8 mouse cellular contexts compared by ENCODE assay signal in the genomic region with DNA sequence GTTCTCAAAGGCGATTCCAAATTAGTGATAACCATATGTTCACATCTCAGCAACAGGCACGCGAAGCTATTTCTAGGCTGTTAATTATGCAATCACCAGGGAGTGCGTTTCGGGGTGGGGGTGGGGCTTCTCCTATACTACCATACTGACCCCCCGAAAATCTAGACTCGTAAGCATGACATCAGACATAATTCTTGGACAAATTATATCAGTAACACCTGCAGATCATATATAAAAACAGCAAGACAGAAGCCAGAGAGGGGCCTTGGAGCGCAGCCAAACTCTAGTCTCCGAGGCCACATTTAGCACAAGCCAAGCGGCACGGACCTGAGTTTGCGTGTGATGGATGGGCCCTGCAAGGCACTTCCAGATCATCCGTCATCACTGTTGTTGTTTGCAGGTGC.
DNase-seq lines count a peak whose midpoint lies in the region; ATAC-seq lines count a peak whose summit lies in the region.

No protein-coding gene starts in this region.

- no peak overlapping the region for H3K9ac ChIP-seq in embryonic facial prominence, embryonic 14.5 days (ENCODE audit: low read depth, low read length)
- no peak overlapping the region for H3K9ac ChIP-seq in heart, embryonic 15.5 days

- peak; percentile 84 for DNase-seq in embryonic facial prominence, embryonic 14.5 days (ENCODE audit: low spot score)
- DNase-seq in embryonic facial prominence, embryonic 10.5 days (ENCODE audit: low spot score), result no peak
- DNase-seq in testis, postnatal 10 days (ENCODE audit: low spot score), result peak; percentile 49
- DNase-seq in testis, postnatal 14 days (ENCODE audit: low spot score), result no peak
- DNase-seq in layer of hippocampus, postnatal 25 days (ENCODE audit: extremely low spot score in 1 of 2, low spot score in 1 of 2), result peak; percentile 13 to 21
- peak; percentile 35 to 58 for DNase-seq in right cerebral cortex, adult 2 months (ENCODE audit: low spot score in 2 of 2)
- no peak for DNase-seq in spleen, postnatal 36 days (ENCODE audit: low spot score in 2 of 2)

- H3K4me1 ChIP-seq in embryonic facial prominence, embryonic 14.5 days (ENCODE audit: control insufficient read depth, insufficient read depth, low read length), result peaks cover 11% of the 10 kb centered on the region; the same call in 1 of the 2 replicates
- no peaks in the 10 kb centered on the region for H3K4me1 ChIP-seq in embryonic facial prominence, embryonic 10.5 days
- peaks cover 16% of the 10 kb centered on the region for H3K4me1 ChIP-seq in heart, embryonic 15.5 days (replicated peaks)

- ATAC-seq in embryonic facial prominence, embryonic 14.5 days (ENCODE audit: low read depth), result peak; percentile 76
- ATAC-seq in heart, embryonic 15.5 days (replicated peaks; ENCODE audit: insufficient number of reproducible peaks, insufficient read depth, low FRiP score, low read depth), result peak; percentile 75

- H3K4me2 ChIP-seq in embryonic facial prominence, embryonic 14.5 days (ENCODE audit: low read depth, low read length), result peak overlapping the region; percentile 32
- peak overlapping the region; percentile 43 for H3K4me2 ChIP-seq in heart, embryonic 15.5 days

- no peaks in the 10 kb centered on the region for H3K36me3 ChIP-seq in embryonic facial prominence, embryonic 14.5 days (ENCODE audit: control insufficient read depth, insufficient read depth, low read length)
- H3K36me3 ChIP-seq in embryonic facial prominence, embryonic 10.5 days (replicated peaks), result no peaks in the 10 kb centered on the region
- H3K36me3 ChIP-seq in heart, embryonic 15.5 days, result no peaks in the 10 kb centered on the region

- WGBS in embryonic facial prominence, embryonic 14.5 days, result 27% methylated on average over 13 of the region's 13 CpGs
- 80% methylated on average over 13 of the region's 13 CpGs for WGBS in embryonic facial prominence, embryonic 10.5 days
- 19% methylated on average over 13 of the region's 13 CpGs for WGBS in heart, embryonic 15.5 days

- peaks cover 4% of the 10 kb centered on the region; the same call in 1 of the 2 replicates for H3K9me3 ChIP-seq in embryonic facial prominence, embryonic 14.5 days (ENCODE audit: control insufficient read depth, low read length)
- H3K9me3 ChIP-seq in embryonic facial prominence, embryonic 10.5 days, result no peaks in the 10 kb centered on the region
- H3K9me3 ChIP-seq in heart, embryonic 15.5 days (replicated peaks), result no peaks in the 10 kb centered on the region

- no peak overlapping the region for H3K4me3 ChIP-seq in embryonic facial prominence, embryonic 14.5 days (ENCODE audit: low read depth, low read length)
- H3K4me3 ChIP-seq in embryonic facial prominence, embryonic 10.5 days, result no peak overlapping the region
- H3K4me3 ChIP-seq in heart, embryonic 15.5 days, result peak overlapping the region; percentile 15; the same call in 1 of the 2 replicates

- H3K27me3 ChIP-seq in embryonic facial prominence, embryonic 14.5 days (replicated peaks; ENCODE audit: control insufficient read depth, insufficient read depth, low read length), result no peaks in the 10 kb centered on the region
- no peaks in the 10 kb centered on the region for H3K27me3 ChIP-seq in embryonic facial prominence, embryonic 10.5 days (replicated peaks; ENCODE audit: low read depth, poor library complexity, severe bottlenecking)
- no peaks in the 10 kb centered on the region for H3K27me3 ChIP-seq in heart, embryonic 15.5 days

- H3K27ac ChIP-seq in embryonic facial prominence, embryonic 14.5 days (replicated peaks; ENCODE audit: low read depth, low read length), result no peak overlapping the region
- no peak overlapping the region for H3K27ac ChIP-seq in embryonic facial prominence, embryonic 10.5 days (replicated peaks)
- H3K27ac ChIP-seq in heart, embryonic 15.5 days, result peak overlapping the region; percentile 70

Comparison
In these comparisons a context has a peak if more than half of its experiments do, and no peak if none do; other contexts are left out.
1. DNase-seq: peak in embryonic facial prominence, embryonic 14.5 days (single experiment), testis, postnatal 10 days (single experiment), layer of hippocampus, postnatal 25 days (2 of 2) and right cerebral cortex, adult 2 months (2 of 2); none in embryonic facial prominence, embryonic 10.5 days (single experiment), testis, postnatal 14 days (single experiment) and spleen, postnatal 36 days (0 of 2).